Mouse (Mus musculus) cerebellum, adult (tissue): Measurements from ENCODE around the gene Ift43.

Experiments
- ATAC-seq: cut with Nextera tagmentation; 2 replicates; pipeline ENCODE4 v1.9.2; 2017; ENCODE audit warnings: mild to moderate bottlenecking, moderate library complexity, mixed read lengths; ENCODE audit not compliant: insufficient number of reproducible peaks, low FRiP score, low TSS enrichment

Ift43 gene

GRCm38 (mm10) chr12:86116295-86116835 lies 34.0 kb downstream of the Ift43 start:
- ATAC-seq: no peak

DNA sequence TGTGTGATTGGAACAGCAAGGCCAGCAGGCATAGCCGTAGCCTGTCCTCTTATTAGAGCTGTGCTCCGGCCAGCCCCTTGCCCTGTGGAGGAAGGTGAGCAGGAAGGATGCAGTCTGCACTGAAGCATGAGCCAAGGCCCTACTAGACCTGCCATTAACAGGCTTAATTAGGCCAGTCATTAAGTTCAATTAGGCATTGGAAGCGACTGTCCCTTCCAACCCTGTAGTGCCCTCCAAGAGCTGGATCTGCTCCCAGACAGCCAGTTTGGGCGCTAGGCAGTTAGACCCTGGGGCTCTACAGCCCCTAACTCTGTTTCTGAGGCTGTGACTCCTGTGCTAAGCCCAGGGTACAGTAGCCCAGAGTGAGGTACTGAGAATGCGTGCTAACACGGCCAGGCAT lies 41.7 kb downstream of the Ift43 start:
- ATAC-seq: no peak

DNA sequence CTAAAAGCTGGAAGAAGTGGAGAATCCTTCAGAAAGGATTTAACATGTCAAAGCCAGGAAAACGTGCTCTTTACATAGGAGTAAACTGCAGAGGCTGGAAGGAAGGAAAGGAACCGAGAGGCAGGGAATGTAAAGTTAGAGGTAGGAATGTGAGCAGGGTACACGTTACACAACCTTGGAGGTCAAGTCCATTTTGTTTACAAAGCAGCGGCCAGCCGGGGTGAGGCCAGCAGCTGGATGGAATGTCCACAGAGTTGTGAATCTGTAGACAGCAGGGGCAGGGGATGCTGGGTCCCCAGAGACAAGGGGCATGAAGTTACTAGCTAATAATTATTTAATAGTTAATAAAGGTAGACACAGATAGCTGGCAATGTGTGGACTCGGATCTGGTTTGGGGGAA lies 45.8 kb downstream of the Ift43 start:
- no peak for ATAC-seq

DNA sequence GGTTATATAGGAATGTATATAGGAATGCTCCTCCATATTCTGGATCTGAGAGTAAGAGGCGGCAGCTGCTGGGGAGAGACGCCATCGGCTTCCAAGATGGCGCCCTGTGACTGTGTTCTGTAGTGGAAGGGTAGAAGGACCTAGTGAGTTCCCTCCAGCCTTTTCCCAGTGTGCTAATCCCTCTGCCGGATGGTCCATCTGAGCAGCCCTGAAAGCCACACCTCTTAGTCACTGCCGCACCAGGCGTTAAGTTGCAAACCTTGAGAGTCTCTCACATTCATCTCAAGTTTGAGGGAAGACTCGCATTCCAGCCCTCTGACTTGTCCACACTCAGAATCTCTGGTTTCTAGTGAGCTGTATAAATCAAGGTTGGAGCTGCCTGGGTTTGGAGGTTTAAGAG lies 46.7 kb downstream of the Ift43 start:
- ATAC-seq: no peak

DNA sequence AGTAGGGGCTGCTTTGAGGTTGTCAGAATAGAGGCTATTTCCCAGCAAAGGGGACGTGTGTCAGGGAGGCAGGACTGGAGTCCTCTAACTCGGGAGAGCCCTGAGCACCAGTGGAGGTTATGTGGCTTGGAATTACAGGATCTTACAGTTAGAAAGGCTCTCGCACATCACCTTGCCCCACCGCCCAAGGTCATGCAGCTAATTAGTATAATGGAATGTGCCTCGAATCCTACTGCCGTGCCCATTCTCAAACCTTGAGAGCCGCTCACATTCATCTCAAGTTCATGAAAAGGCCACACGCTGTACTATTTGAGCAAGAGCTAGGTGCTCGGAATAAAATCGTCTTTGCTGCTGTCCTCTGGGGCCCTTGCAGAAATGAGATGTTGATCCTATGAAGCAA lies 47.4 kb downstream of the Ift43 start:
- ATAC-seq: no peak

DNA sequence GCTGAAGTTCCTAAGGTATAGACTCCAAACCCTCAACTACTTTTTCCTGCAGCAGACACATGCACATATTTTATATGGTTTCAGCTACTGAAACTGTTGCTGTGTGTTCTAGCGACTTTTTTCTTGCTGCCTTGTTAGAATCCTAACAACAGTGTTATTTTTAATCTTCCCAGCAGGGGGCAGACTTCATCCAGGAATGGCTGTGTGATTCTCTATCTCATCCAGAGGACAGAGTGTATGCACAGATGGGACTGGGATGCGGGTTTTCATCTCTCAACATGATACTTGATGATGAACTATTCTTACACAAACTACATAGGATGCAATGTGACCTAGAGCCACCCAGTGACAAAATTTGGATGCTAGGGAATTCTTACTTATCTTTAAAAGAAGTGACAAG lies 50.5 kb downstream of the Ift43 start:
- ATAC-seq: peak; percentile 80

GRCm38 (mm10) chr12:86135691-86136090 lies 53.4 kb downstream of the Ift43 start:
- no peak for ATAC-seq

- no peak for ATAC-seq
Measured at GRCm38 (mm10) chr12:86138696-86139095, 56.4 kb downstream of the Ift43 start.

DNA sequence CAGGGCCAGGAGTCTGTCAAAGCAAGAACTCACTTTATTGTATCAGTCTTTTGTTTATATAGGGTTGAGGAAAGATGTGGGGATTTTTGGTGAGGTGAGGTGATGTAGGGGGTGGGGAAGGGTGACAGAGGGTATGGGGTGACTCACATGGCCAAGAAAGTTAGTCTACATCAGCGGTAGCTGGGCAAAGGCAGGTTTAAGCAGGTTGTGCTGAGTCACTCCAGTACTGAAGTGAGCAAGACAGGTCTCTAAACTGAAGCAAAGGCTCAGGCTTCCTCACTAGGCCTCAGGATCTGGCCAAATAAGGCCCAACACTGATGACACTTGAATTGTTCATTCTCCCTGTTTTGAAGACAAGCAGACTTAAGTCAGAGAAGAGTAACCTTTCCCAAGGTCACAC lies 60.0 kb downstream of the Ift43 start:
- ATAC-seq: no peak

DNA sequence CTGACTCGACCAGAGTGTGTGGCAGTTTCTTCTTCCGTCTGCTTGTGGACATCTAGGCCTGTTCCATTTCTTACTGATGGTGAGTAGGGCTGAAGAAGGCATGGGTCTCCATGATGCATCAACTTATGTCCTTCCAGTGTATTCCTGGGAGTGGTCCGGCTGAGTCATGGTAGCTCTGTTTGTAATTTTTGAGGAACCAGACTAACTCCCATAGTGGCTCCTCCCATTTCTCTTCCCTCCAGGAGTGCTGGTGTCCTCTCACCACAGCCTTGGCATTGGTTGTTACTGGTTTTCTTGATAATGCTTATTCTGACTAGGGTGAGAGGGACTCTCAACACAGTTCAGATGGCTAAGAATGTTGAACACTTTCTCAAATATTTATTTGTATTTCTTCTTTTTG lies 63.9 kb downstream of the Ift43 start:
- no peak for ATAC-seq

GRCm38 (mm10) chr12:86148271-86148670 lies 65.9 kb downstream of the Ift43 start:
- no peak for ATAC-seq

DNA sequence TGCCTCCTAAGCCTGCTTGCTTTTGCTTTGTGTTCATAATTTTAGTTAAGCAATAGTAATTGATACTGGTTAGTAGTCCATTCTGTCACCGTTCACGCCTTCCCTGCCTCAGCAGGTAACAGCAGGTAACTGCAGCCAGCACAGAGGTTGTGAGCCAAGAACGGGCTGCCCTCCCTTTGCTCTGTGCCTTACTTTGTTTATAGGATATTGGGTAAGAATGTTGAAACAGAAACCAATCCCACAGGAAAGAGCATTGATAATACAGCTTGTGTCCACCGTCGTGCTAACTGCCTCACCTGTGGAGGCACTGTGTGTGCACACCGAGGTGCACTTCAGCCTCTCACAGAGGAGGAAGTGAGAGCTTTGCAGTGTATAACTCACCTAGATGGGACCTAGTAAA lies 66.7 kb downstream of the Ift43 start:
- ATAC-seq: no peak

GRCm38 (mm10) chr12:86151941-86152340 lies 69.6 kb downstream of the Ift43 start:
- ATAC-seq: no peak

GRCm38 (mm10) chr12:86153213-86153957 lies 71.0 kb downstream of the Ift43 start:
- no peak for ATAC-seq

DNA sequence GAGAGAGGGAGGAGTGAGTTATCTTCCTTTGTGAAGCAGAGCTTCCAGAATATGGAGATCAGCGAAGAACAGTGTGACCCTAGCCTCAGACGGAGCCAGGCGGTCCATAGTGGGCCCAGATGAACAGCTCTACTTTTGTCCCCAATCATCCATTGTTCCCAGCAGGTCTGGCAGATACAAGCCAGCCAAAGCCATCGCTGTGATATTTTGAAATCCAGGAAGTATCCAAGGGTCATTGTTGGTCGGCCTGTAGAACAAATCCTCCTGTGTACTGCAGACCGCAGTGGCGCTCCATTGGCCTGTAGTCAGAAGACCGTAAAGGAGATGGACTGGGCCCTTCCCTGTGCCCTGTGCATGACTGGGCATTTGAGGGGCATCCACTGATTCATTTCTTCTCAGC lies 72.8 kb downstream of the Ift43 start:
- no peak for ATAC-seq

DNA sequence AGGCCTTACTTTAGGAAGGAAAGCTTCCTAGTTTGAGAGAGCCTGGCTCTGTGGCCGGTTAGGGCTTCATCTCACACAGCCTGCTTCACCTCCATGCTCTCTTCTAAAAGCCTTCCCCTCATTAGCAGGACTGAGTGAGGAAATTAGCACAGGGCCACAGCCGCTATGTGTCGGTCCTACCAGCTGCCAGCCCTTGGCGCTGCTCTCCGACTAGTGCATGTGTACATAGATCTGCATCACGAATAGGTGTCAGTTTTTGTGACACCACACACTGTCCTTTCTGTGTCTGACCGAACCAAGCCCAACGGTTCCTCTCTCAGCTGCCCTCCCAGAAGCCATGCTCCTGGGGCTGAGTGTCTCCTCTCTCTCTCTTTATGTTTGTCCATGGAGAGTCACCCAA lies 74.8 kb downstream of the Ift43 start:
- no peak for ATAC-seq

DNA sequence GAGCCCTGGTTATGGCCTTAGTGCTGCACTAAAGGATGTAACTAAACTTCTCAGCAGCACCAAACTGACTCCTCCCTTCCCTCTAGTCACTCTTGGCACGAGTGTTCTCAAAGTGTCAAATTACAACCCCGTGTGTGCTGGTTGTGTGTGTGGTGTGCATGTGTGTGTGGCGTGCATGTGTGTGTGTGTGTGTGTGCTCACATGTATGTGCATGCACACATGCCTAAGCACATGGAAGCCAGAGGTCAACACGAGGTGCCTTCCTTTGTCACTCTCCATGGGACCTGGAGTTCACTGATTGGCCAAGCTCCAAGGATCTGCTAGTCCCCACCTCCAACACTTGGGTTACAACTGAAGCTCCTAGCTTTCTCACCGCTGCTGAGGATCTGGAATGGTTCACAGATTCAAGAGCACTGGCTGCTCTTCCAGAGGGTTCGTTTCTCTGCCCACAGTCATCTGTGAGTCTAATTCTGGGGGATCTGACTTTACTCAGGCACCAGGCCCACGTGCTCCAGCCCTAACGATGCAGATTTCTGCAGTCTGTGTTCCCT lies 75.6 kb downstream of the Ift43 start:
- ATAC-seq: no peak

GRCm38 (mm10) chr12:86158689-86159483 lies 76.5 kb downstream of the Ift43 start:
- ATAC-seq: peak; percentile 90

DNA sequence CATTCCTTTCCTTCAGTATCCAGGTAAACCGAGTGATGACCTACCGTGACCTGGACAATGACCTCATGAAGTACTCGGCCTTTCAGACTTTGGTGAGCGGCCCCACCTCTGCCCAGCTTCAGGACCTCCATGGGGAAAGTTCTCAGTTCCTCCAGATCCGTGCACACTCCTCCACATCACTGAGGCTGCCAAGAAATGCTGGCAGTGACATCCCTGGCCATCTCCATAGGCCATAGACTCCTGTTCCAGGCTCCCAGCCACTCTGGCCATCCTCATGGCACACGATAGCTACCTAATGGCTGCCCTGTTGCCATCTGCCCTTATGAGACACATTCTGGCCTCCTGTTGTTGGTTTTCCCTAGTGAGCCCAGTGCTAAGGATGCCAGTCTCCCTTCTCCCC lies 79.1 kb downstream of the Ift43 start:
- ATAC-seq: no peak

DNA sequence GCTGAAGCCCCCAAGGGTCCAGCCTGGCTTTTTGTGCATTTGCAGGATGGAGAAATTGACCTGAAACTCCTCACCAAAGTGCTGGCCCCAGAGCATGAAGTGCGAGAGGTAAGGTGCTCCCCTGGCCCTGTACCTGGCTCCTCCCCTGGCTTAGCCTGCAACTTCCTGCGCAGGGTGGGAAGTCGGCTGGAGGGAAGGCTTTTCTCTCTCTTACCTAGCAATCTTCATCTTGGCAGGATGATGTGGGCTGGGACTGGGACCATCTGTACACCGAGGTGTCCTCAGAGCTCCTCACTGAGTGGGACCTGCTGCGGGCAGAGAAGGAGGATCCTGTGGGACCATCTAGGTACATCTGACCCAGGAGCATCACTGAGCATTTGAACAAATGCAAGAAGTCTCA lies 79.6 kb downstream of the Ift43 start:
- no peak for ATAC-seq
